In genomic region chr8:97231652-97232051, GRCm38 (mm10) we compare ENCODE assay signal across 23 mouse cellular contexts.
"Had no signal": no experiment of that assay in that cellular context is flagged by ENCODE, and none has a peak within 500 bp of the region (broad histone marks: within the 10 kb centered on the region; RNA-seq: fewer than 3 reads in every experiment).

No protein-coding gene starts in this region.

- H3K9me3 ChIP-seq: limb, embryonic 10.5 days; limb, embryonic 13.5 days; liver, embryonic 12.5 days; liver, embryonic 15.5 days; lung, embryonic 15.5 days; megakaryocyte, embryonic 14.5 days; midbrain, embryonic 10.5 days; midbrain, embryonic 13.5 days; neural tube, embryonic 13.5 days; stomach, embryonic 15.5 days had no signal

- H3K36me3 ChIP-seq: limb, embryonic 10.5 days; limb, embryonic 13.5 days; liver, embryonic 12.5 days; liver, embryonic 15.5 days; lung, embryonic 15.5 days; midbrain, embryonic 10.5 days; midbrain, embryonic 13.5 days; neural tube, embryonic 13.5 days; stomach, embryonic 15.5 days had no signal

- ATAC-seq: liver, embryonic 12.5 days; midbrain, embryonic 13.5 days; midbrain, embryonic 16.5 days had no signal

- H3K27me3 ChIP-seq: limb, embryonic 13.5 days; liver, embryonic 12.5 days; liver, embryonic 15.5 days; lung, embryonic 15.5 days; megakaryocyte, embryonic 14.5 days; midbrain, embryonic 13.5 days; neural tube, embryonic 13.5 days; stomach, embryonic 15.5 days had no signal

- H3K9ac ChIP-seq: limb, embryonic 13.5 days; liver, embryonic 12.5 days; liver, embryonic 15.5 days; lung, embryonic 15.5 days; midbrain, embryonic 13.5 days; neural tube, embryonic 13.5 days; stomach, embryonic 15.5 days had no signal

- H3K4me1 ChIP-seq: limb, embryonic 13.5 days; liver, embryonic 12.5 days; liver, embryonic 15.5 days; lung, embryonic 15.5 days; megakaryocyte, embryonic 14.5 days; midbrain, embryonic 10.5 days; midbrain, embryonic 13.5 days; neural tube, embryonic 13.5 days; stomach, embryonic 15.5 days had no signal

- H3K27ac ChIP-seq: kidney, postnatal 0 days; limb, embryonic 10.5 days; limb, embryonic 13.5 days; liver, embryonic 12.5 days; liver, embryonic 15.5 days; lung, embryonic 15.5 days; midbrain, embryonic 10.5 days; midbrain, embryonic 13.5 days; neural tube, embryonic 13.5 days; stomach, embryonic 15.5 days had no signal

- H3K4me3 ChIP-seq: limb, embryonic 10.5 days; limb, embryonic 13.5 days; liver, embryonic 12.5 days; liver, embryonic 15.5 days; lung, embryonic 15.5 days; megakaryocyte, embryonic 14.5 days; midbrain, embryonic 10.5 days; midbrain, embryonic 13.5 days; myocyte; neural tube, embryonic 13.5 days; stomach, embryonic 15.5 days had no signal

- H3K4me2 ChIP-seq: limb, embryonic 13.5 days; liver, embryonic 12.5 days; liver, embryonic 15.5 days; lung, embryonic 15.5 days; midbrain, embryonic 13.5 days; neural tube, embryonic 13.5 days; stomach, embryonic 15.5 days had no signal

- DNase-seq: kidney, adult 2 months; kidney, postnatal 25 days; liver; lung, adult 18-20 months; lung, postnatal 10 days; lung, postnatal 36 days; retina, postnatal 1 day; right cerebral cortex, postnatal 25 days; spleen, adult 18-20 months; thymus, postnatal 25 days had no signal
